Mouse (Mus musculus) liver, embryonic 11.5 days (tissue): Measurements from ENCODE around the gene Cfl1. TPM values are rescaled to one million over a fixed set of nuclear protein-coding genes. Genes with fewer than 3 reads are reported as not detected.

Experiments
- ATAC-seq: fragments of 200-750 bp; cut with Nextera tagmentation; replicated peaks from 2 replicates; pipeline ENCODE4 v1.8.0; 2017; ENCODE audit warnings: moderate number of reproducible peaks, mild to moderate bottlenecking, moderate TSS enrichment, moderate library complexity; ENCODE audit not compliant: low FRiP score
- DNase-seq: peaks from one replicate; pipeline ENCODE4 v3.0.0-alpha.2; 2017; ENCODE audit warnings: low spot score
- H3K27ac ChIP-seq: fragments of 300-500 bp; sonication (generic); 2 replicates; pipeline ENCODE4 v1.5.1; 2014; ENCODE audit warnings: mild to moderate bottlenecking, low read depth, low read length, control low read depth
- H3K27me3 ChIP-seq: fragments of 300-500 bp; sonication (generic); replicated peaks from 2 replicates; pipeline ENCODE4 v1.6.1; 2014; ENCODE audit warnings: low read length, mixed read lengths; ENCODE audit not compliant: control insufficient read depth, insufficient read depth
- H3K36me3 ChIP-seq: fragments of 300-500 bp; sonication (generic); 2 replicates; pipeline ENCODE4 v1.6.1; 2014; ENCODE audit warnings: mild to moderate bottlenecking, low read length, moderate library complexity, mixed read lengths; ENCODE audit not compliant: control insufficient read depth, insufficient read depth
- H3K4me1 ChIP-seq: fragments of 300-500 bp; sonication (generic); replicated peaks from 2 replicates; pipeline ENCODE4 v1.6.1; 2014; ENCODE audit warnings: low read length, mixed read lengths; ENCODE audit not compliant: control insufficient read depth, insufficient read depth
- H3K4me2 ChIP-seq: fragments of 300-500 bp; sonication (generic); 2 replicates; pipeline ENCODE4 v1.6.1; 2014; ENCODE audit warnings: mild to moderate bottlenecking, control low read depth, moderate library complexity
- H3K4me3 ChIP-seq: fragments of 300-500 bp; sonication (generic); 2 replicates; pipeline ENCODE4 v1.5.1; 2014; ENCODE audit warnings: low read depth, low read length, control low read depth
- H3K9ac ChIP-seq: fragments of 300-500 bp; sonication (generic); 2 replicates; pipeline ENCODE4 v1.6.1; 2014; ENCODE audit warnings: low read depth, low read length, control low read depth
- H3K9me3 ChIP-seq: fragments of 300-500 bp; sonication (generic); 2 replicates; pipeline ENCODE4 v1.6.1; 2016; ENCODE audit warnings: low read length, inconsistent platforms, mixed read lengths; ENCODE audit not compliant: control insufficient read depth
- WGBS: fragments of 180-500 bp; shearing (Covaris S2); extraction: QIAGEN DNeasy Blood & Tissue Kit; methylation state at CpG from one replicate; pipeline ENCODE4 v1.1.7; 2014; 5-methylcytosine and 5-hydroxymethylcytosine counted together
- polyA plus RNA-seq: library from polyadenylated mRNA; unstranded; fragments of >200 nt; fragmentation: Nextera tagmentation; extraction: Ambion mirVana; gene quantifications from 2 replicates; pipeline ENCODE4 v1.2.1, GENCODE M21; 2014

Cfl1 gene
- polyA plus RNA-seq, 1 experiment from 2014 or later: 2,516 TPM

GRCm38 (mm10) chr19:5473720-5474119 is 16.5 kb upstream of the Cfl1 start, which contains the start of gene Efemp2:
Gene Efemp2 (plus strand): TSS chr19:5473954.
- Histone ChIP-seq H3K27me3 (no peaks in the 10 kb centered on the region; the same call in 1 of the 2 replicates), H3K9me3 (no peaks in the 10 kb centered on the region), H3K4me2 (peak within 1 kb of the TSS; percentile 96), H3K27ac (peak within 1 kb of the TSS; percentile 59), H3K36me3 (peaks cover 4% of the 10 kb centered on the region; the same call in 1 of the 2 replicates), H3K4me3 (peak within 1 kb of the TSS; percentile 62), H3K9ac (peak within 1 kb of the TSS; percentile 65), H3K4me1 (peaks cover 4% of the 10 kb centered on the region; the same call in 1 of the 2 replicates)
- DNase-seq (peak; percentile 81), ATAC-seq (peak; percentile 81)
- 4% methylated on average over 22 of the region's 22 CpGs for WGBS

- H3K4me1 ChIP-seq: peaks cover 4% of the 10 kb centered on the region; the same call in 1 of the 2 replicates
- H3K27me3 ChIP-seq: no peaks in the 10 kb centered on the region; the same call in 1 of the 2 replicates
- H3K27ac ChIP-seq: peak overlapping the region; percentile 59
- DNase-seq: no peak
- peaks cover 6% of the 10 kb centered on the region; the same call in 1 of the 2 replicates for H3K36me3 ChIP-seq
- H3K4me2 ChIP-seq: peak overlapping the region; percentile 96
- ATAC-seq: peak; percentile 25; the same call in 1 of the 2 replicates
- peak overlapping the region; percentile 65 for H3K9ac ChIP-seq
- 2% methylated on average over 63 of the region's 68 CpGs for WGBS
- H3K4me3 ChIP-seq: peak overlapping the region; percentile 62
- H3K9me3 ChIP-seq: no peaks in the 10 kb centered on the region
Observed at GRCm38 (mm10) chr19:5474281-5475068, 15.8 kb upstream of the Cfl1 start.

GRCm38 (mm10) chr19:5475069-5475714 is 15.1 kb upstream of the Cfl1 start:
- Histone ChIP-seq H3K9me3 (no peaks in the 10 kb centered on the region), H3K36me3 (peaks cover 6% of the 10 kb centered on the region; the same call in 1 of the 2 replicates), H3K27ac (peak overlapping the region; percentile 59), H3K4me1 (peaks cover 4% of the 10 kb centered on the region; the same call in 1 of the 2 replicates), H3K27me3 (no peaks in the 10 kb centered on the region; the same call in 1 of the 2 replicates), H3K4me3 (peak overlapping the region; percentile 62), H3K4me2 (peak overlapping the region; percentile 96), H3K9ac (peak overlapping the region; percentile 65)
- WGBS: 31% methylated on average over 13 of the region's 13 CpGs
- ATAC-seq (no peak), DNase-seq (no peak)

DNA sequence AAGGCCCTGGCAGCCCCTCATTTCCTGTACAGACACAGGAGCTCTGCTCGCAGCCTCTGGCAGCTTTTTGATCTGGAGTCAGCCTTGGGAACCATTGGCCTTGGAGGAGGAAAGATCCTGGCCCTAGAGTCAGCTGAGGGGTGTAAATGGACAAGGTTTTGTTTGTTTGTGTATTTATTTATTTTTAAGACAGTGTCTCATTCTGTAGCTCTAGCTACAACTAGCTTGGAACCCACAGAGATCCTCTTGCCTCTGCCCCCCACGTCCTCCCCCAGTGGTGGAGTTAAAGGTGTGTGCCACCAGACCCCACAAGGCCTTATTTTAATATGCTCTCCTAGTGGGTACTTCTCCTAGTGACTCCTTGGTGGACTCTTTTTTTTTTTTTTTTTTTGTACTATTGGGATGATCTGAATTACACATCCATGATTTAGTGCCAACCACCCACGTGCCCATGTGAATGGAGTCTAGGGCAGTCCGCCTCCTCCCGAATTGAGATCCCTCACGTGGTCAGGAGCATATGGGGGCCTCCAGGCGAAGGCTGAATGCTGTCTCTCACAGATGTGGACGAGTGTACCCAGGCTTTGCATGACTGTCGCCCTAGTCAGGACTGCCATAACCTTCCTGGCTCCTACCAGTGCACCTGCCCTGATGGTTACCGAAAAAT is 13.1 kb upstream of the Cfl1 start:
- no peak overlapping the region for H3K9ac ChIP-seq
- H3K9me3 ChIP-seq: no peaks in the 10 kb centered on the region
- 80% methylated on average over 10 of the region's 10 CpGs for WGBS
- no peak overlapping the region for H3K4me2 ChIP-seq
- no peaks in the 10 kb centered on the region; the same call in 1 of the 2 replicates for H3K27me3 ChIP-seq
- H3K27ac ChIP-seq: no peak overlapping the region
- no peak overlapping the region for H3K4me3 ChIP-seq
- DNase-seq (no peak), ATAC-seq (no peak)
- H3K36me3 ChIP-seq: peaks cover 14% of the 10 kb centered on the region
- peaks cover 4% of the 10 kb centered on the region; the same call in 1 of the 2 replicates for H3K4me1 ChIP-seq

DNA sequence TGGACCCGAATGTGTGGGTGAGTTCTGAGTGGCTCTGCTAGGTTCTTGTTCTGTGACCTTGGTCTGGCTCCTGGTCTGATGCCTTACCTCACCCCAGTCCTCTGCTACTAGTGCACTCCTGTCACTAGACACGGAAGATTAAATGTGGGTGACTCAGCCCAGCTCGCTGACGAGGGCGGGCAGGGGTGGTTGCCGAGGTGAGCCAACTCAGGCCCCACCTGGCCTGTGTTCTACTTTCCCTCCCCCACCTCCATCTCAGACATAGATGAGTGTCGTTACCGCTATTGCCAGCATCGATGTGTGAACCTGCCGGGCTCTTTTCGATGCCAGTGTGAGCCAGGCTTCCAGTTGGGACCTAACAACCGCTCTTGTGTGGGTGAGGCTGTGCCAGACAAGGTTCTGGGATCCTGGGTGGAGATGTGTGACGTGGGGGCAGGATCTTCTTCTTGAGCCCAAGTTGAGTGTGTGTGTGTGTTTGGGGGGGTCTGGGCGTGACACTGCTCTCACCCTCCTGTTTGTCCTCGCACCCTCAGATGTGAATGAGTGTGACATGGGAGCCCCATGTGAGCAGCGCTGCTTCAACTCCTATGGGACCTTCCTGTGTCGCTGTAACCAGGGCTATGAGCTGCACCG is 12.5 kb upstream of the Cfl1 start:
- no peaks in the 10 kb centered on the region for H3K9me3 ChIP-seq
- 89% methylated on average over 18 of the region's 18 CpGs for WGBS
- H3K4me2 ChIP-seq: no peak overlapping the region
- no peak overlapping the region for H3K27ac ChIP-seq
- peaks cover 15% of the 10 kb centered on the region for H3K36me3 ChIP-seq
- DNase-seq (no peak), ATAC-seq (no peak)
- no peak overlapping the region for H3K9ac ChIP-seq
- peaks cover 4% of the 10 kb centered on the region; the same call in 1 of the 2 replicates for H3K4me1 ChIP-seq
- H3K4me3 ChIP-seq: no peak overlapping the region
- no peaks in the 10 kb centered on the region; the same call in 1 of the 2 replicates for H3K27me3 ChIP-seq

GRCm38 (mm10) chr19:5480016-5480415 is 10.2 kb upstream of the Cfl1 start:
- no peak overlapping the region for H3K4me3 ChIP-seq
- H3K9ac ChIP-seq: no peak overlapping the region
- H3K27ac ChIP-seq: no peak overlapping the region
- no peak for ATAC-seq
- WGBS: 80% methylated on average over 10 of the region's 10 CpGs
- H3K27me3 ChIP-seq: no peaks in the 10 kb centered on the region; the same call in 1 of the 2 replicates
- H3K9me3 ChIP-seq: no peaks in the 10 kb centered on the region
- no peak overlapping the region for H3K4me2 ChIP-seq
- DNase-seq: no peak
- no peaks in the 10 kb centered on the region; the same call in 1 of the 2 replicates for H3K4me1 ChIP-seq
- peaks cover 21% of the 10 kb centered on the region for H3K36me3 ChIP-seq

DNA sequence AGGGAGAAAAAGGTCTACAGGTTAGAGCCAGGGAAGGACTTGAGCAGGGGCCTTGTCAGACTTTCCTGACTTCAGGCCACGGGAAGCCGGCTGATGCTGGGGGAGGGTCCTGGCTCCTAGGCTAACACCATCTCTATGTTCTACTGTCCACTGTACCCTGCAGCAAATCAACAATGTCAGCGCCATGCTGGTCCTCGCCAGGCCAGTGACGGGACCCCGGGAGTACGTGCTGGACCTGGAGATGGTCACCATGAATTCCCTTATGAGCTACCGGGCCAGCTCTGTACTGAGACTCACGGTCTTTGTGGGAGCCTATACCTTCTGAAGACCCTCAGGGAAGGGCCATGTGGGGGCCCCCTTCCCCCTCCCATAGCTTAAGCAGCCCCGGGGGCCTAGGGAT is 8.9 kb upstream of the Cfl1 start:
- WGBS: 89% methylated on average over 10 of the region's 10 CpGs
- H3K36me3 ChIP-seq: peaks cover 30% of the 10 kb centered on the region
- DNase-seq: no peak
- no peaks in the 10 kb centered on the region; the same call in 1 of the 2 replicates for H3K4me1 ChIP-seq
- no peak for ATAC-seq
- no peak overlapping the region for H3K4me3 ChIP-seq
- H3K27me3 ChIP-seq: no peaks in the 10 kb centered on the region
- no peaks in the 10 kb centered on the region for H3K9me3 ChIP-seq
- no peak overlapping the region for H3K4me2 ChIP-seq
- 0 out of 2 replicates have a peak overlapping the region, but pooled peaks have one; percentile 9 for H3K9ac ChIP-seq
- H3K27ac ChIP-seq: no peak overlapping the region
